Mouse (Mus musculus) CD4-positive, CD25-positive, alpha-beta regulatory T cell (primary cell): ENCODE measurements around the gene Clec4e. TPM values are rescaled to one million over a fixed set of nuclear protein-coding genes. Genes with fewer than 3 reads are reported as not detected.

Source experiments
- polyA plus RNA-seq: library from polyadenylated mRNA; unstranded; fragments of 100-300 nt; shearing (Covaris generic); gene quantifications from one replicate; pipeline ENCODE4 v1.2.1, GENCODE M21; 2017

Gene Clec4e
- not detected for polyA plus RNA-seq

DNA sequence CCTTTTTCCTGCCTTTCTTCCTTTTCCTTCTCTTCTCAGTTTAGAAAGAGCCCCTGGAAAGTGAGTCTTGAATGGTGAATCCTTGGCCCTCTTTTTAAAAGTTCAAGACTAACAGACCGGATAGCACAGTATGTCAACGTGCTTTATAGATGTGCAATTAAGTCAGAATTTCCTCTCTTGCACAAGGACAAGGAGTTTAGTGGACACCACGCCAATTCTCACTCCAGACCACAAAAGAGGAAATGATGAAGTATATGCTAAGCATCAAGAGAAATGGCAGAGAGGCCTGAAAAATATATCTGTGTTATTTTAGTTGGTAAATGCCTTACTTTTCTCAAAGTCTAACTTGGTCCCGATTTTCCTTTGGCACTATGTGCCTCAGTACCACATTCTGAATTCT lies at the start of gene Clec4e:
Gene Clec4e, minus strand, starts transcription at position 118 of the 400 bp plus-strand sequence.

GRCm38 (mm10) chr6:123308033-123308432 lies 18.4 kb upstream of the Clec4e start, which contains the start of gene Vmn2r19:
Vmn2r19 (plus strand) TSS chr6:123308333.

GRCm38 (mm10) chr6:123261555-123262161 lies 28.0 kb downstream of the Clec4e start, which contains the start of gene Clec4d:
Clec4d (plus strand) TSS chr6:123262111.

Other genes starting within 250 kb of the Clec4e start
- 0.32 TPM for gene Clec4b1, start 239.9 kb downstream of the Clec4e start, polyA plus RNA-seq
- 0.32 TPM for gene Clec4a2, start 183.4 kb downstream of the Clec4e start, polyA plus RNA-seq
- gene Clec4b2, start 117.0 kb downstream of the Clec4e start, polyA plus RNA-seq, result not detected
- 3.3 TPM for gene Clec4n, start 60.0 kb downstream of the Clec4e start, polyA plus RNA-seq
- gene Clec4d, start 27.8 kb downstream of the Clec4e start, polyA plus RNA-seq, result not detected
- not detected for gene Vmn2r19, start 18.5 kb upstream of the Clec4e start, polyA plus RNA-seq
- 0.04 TPM for gene Vmn2r20, start 128.2 kb upstream of the Clec4e start, polyA plus RNA-seq
- not detected for gene Vmn2r21, start 243.5 kb upstream of the Clec4e start, polyA plus RNA-seq